Mouse (Mus musculus): ENCODE data around the gene Aqp6. TPM values are rescaled to one million over a fixed set of nuclear protein-coding genes. Genes with fewer than 3 reads are reported as not detected.

Gene Aqp6
- 0.26 TPM in 1 of 2 replicates, not detected in the other for polyA plus RNA-seq (2014; fragmentation: Nextera tagmentation; extraction: Ambion mirVana)

DNA sequence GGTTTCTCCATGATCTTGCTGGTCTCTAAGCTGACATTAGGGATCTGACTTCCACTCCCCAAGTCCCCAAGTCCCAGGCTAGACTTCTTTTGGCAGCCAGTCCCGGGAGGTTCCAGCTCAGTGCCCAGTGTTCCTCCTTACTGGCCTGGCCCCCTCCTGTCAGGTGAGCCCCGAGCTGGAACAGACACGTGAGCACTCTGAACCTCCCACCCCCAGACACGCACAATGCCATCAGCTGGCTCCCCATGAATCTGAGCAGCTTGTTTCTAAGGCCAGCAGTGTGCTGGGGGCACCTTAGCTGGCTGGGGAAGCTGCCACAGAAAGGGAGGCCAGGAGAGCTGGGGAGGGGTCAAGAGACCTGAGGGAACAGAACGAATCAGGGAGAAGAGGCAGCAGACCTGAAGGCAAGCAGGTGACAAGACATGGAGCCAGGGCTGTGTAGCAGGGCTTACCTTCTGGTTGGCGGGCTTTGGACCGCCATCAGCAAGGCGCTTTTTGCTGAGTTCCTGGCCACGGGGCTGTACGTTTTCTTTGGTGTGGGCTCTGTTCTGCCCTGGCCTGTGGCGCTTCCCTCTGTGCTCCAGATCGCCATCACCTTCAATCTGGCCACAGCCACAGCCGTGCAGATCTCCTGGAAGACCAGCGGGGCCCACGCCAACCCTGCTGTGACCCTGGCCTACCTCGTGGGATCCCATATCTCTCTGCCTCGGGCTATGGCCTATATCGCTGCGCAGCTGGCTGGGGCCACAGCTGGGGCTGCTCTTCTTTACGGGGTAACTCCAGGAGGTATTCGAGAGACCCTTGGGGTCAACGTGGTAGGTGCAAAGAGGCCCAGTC, at the start of gene Aqp6:
Aqp6 (plus strand) TSS at position 415 of the 837 bp plus-strand sequence.
- peaks cover 13% of the 10 kb centered on the region for H3K27me3 ChIP-seq (ENCODE audit: control insufficient read depth, insufficient read depth, low read length)
- WGBS, result 51% methylated on average over 22 of the region's 22 CpGs
- H3K36me3 ChIP-seq (replicated peaks; ENCODE audit: control insufficient read depth, insufficient read depth, low read depth, low read length), result no peaks in the 10 kb centered on the region
- no peak within 1 kb of the TSS for H3K27ac ChIP-seq (replicated peaks; ENCODE audit: low read depth, low read length)
- no peak for DNase-seq (ENCODE audit: low spot score)
- no peaks in the 10 kb centered on the region for H3K9me3 ChIP-seq (replicated peaks; ENCODE audit: control insufficient read depth, low read length)
- H3K4me2 ChIP-seq (ENCODE audit: low read depth, low read length), result no peak within 1 kb of the TSS
- ATAC-seq (replicated peaks; ENCODE audit: insufficient number of reproducible peaks, low FRiP score, low TSS enrichment, low read depth), result no peak
- no peak within 1 kb of the TSS for H3K9ac ChIP-seq (replicated peaks; ENCODE audit: low read length)
- no peak within 1 kb of the TSS for H3K4me3 ChIP-seq (ENCODE audit: low read depth, low read length)
- H3K4me1 ChIP-seq (ENCODE audit: control insufficient read depth, insufficient read depth, low read length), result no peaks in the 10 kb centered on the region

DNA sequence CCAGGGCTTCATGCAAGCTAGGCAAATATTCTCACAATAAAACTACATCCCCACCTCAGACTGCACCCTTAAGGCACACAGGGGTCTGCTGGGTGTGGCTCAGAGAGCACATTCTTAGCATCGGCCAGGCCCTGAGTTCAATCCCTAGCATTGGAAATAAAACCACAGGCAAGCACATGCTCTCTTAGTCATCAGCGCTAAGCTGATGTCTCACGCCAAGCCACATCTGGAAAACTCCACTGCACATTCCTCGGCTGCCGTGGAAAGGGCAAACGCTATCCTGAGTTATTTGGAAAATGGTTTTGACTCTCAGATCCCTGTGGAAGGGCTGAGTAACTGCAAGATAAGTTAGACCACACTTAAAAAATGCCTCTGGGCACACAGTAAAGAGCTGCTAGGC, 47.4 kb upstream of the Aqp6 start:
- no peak overlapping the region for H3K27ac ChIP-seq (replicated peaks; ENCODE audit: low read depth, low read length)
- 59% methylated on average over 6 of the region's 6 CpGs for WGBS
- H3K9ac ChIP-seq (replicated peaks; ENCODE audit: low read length), result no peak overlapping the region
- no peaks in the 10 kb centered on the region for H3K4me1 ChIP-seq (ENCODE audit: control insufficient read depth, insufficient read depth, low read length)
- H3K27me3 ChIP-seq (ENCODE audit: control insufficient read depth, insufficient read depth, low read length), result no peaks in the 10 kb centered on the region
- no peaks in the 10 kb centered on the region for H3K36me3 ChIP-seq (replicated peaks; ENCODE audit: control insufficient read depth, insufficient read depth, low read depth, low read length)
- no peak overlapping the region for H3K4me2 ChIP-seq (ENCODE audit: low read depth, low read length)
- no peak overlapping the region for H3K4me3 ChIP-seq (ENCODE audit: low read depth, low read length)
- DNase-seq (ENCODE audit: low spot score) (peak; percentile 51), ATAC-seq (replicated peaks; ENCODE audit: insufficient number of reproducible peaks, low FRiP score, low TSS enrichment, low read depth) (no peak)
- no peaks in the 10 kb centered on the region for H3K9me3 ChIP-seq (replicated peaks; ENCODE audit: control insufficient read depth, low read length)

DNA sequence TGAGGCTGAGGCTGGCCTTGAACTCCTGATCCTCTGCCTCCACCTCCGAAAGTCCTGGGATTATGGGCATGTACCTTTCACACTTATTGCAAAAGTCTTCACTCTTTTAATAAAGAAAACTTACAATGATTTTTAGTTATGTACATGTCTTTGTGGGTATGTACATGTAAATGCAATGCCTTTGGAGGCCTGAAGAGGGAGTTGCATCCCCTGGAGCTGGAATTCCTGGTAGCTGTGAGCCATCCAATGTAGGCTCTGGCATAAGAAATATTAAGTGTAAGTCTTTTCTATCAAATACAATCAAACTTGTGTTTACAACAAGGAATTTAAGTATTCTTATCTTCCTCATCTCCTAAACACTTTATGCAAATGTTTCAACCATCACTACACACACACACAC, 42.3 kb upstream of the Aqp6 start:
- H3K27ac ChIP-seq (replicated peaks; ENCODE audit: low read depth, low read length), result no peak overlapping the region
- ATAC-seq (replicated peaks; ENCODE audit: insufficient number of reproducible peaks, low FRiP score, low TSS enrichment, low read depth) (no peak), DNase-seq (ENCODE audit: low spot score) (no peak)
- no peaks in the 10 kb centered on the region for H3K27me3 ChIP-seq (ENCODE audit: control insufficient read depth, insufficient read depth, low read length)
- no peaks in the 10 kb centered on the region for H3K9me3 ChIP-seq (replicated peaks; ENCODE audit: control insufficient read depth, low read length)
- WGBS, result 89% methylated on average over 1 of the region's 1 CpGs
- H3K4me1 ChIP-seq (ENCODE audit: control insufficient read depth, insufficient read depth, low read length), result no peaks in the 10 kb centered on the region
- H3K9ac ChIP-seq (replicated peaks; ENCODE audit: low read length), result no peak overlapping the region
- H3K36me3 ChIP-seq (replicated peaks; ENCODE audit: control insufficient read depth, insufficient read depth, low read depth, low read length), result no peaks in the 10 kb centered on the region
- H3K4me2 ChIP-seq (ENCODE audit: low read depth, low read length), result no peak overlapping the region
- no peak overlapping the region for H3K4me3 ChIP-seq (ENCODE audit: low read depth, low read length)

DNA sequence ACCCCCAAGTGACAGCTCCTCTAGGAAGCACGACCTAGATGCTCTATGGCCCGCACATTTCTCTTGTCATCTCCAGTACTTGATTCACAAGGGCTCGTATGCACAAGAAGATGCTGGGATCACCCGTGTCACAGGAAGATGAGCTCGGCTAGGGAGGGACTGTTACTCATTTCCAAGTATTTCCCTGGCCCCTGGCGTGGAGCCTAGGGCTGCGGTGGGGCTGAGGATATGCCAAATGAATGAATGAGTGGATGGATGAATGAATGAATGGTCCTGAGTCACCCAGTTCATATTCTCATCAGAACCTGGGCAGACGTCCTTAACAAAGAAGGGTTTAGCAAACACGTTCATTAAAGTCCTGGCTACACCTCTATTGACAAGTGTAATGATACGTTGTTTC, 41.0 kb upstream of the Aqp6 start:
- Histone ChIP-seq H3K4me1 (ENCODE audit: control insufficient read depth, insufficient read depth, low read length) (no peaks in the 10 kb centered on the region), H3K9ac (replicated peaks; ENCODE audit: low read length) (no peak overlapping the region), H3K9me3 (replicated peaks; ENCODE audit: control insufficient read depth, low read length) (no peaks in the 10 kb centered on the region), H3K27ac (replicated peaks; ENCODE audit: low read depth, low read length) (no peak overlapping the region), H3K4me2 (ENCODE audit: low read depth, low read length) (no peak overlapping the region), H3K36me3 (replicated peaks; ENCODE audit: control insufficient read depth, insufficient read depth, low read depth, low read length) (no peaks in the 10 kb centered on the region), H3K4me3 (ENCODE audit: low read depth, low read length) (no peak overlapping the region), H3K27me3 (ENCODE audit: control insufficient read depth, insufficient read depth, low read length) (no peaks in the 10 kb centered on the region)
- 79% methylated on average over 10 of the region's 10 CpGs for WGBS
- ATAC-seq (replicated peaks; ENCODE audit: insufficient number of reproducible peaks, low FRiP score, low TSS enrichment, low read depth) (no peak), DNase-seq (ENCODE audit: low spot score) (no peak)

DNA sequence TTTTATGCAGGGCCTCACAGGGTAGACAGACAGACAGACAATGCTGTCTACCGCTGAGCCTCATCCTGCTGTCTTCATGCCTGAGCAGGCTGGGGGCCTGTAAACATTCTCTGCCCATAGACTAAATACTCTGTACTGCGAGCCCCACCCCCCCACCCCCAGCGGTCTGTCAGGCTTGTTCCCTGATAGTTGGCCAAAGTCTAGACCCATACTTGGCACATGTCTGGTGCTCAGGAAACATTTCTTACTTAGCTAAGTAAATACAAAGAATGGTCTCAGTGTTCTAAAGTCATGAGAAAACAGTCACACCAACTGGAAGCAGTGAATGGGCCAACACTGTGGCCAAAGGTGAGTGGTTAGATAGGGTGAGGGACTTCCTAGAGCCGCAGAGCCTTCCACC, 33.8 kb upstream of the Aqp6 start:
- H3K4me3 ChIP-seq (ENCODE audit: low read depth, low read length), result no peak overlapping the region
- H3K27me3 ChIP-seq (ENCODE audit: control insufficient read depth, insufficient read depth, low read length), result no peaks in the 10 kb centered on the region
- 83% methylated on average over 4 of the region's 4 CpGs for WGBS
- no peak overlapping the region for H3K27ac ChIP-seq (replicated peaks; ENCODE audit: low read depth, low read length)
- H3K4me1 ChIP-seq (ENCODE audit: control insufficient read depth, insufficient read depth, low read length), result no peaks in the 10 kb centered on the region
- no peaks in the 10 kb centered on the region for H3K9me3 ChIP-seq (replicated peaks; ENCODE audit: control insufficient read depth, low read length)
- no peak overlapping the region for H3K4me2 ChIP-seq (ENCODE audit: low read depth, low read length)
- no peak overlapping the region for H3K9ac ChIP-seq (replicated peaks; ENCODE audit: low read length)
- no peaks in the 10 kb centered on the region for H3K36me3 ChIP-seq (replicated peaks; ENCODE audit: control insufficient read depth, insufficient read depth, low read depth, low read length)
- DNase-seq (ENCODE audit: low spot score) (no peak), ATAC-seq (replicated peaks; ENCODE audit: insufficient number of reproducible peaks, low FRiP score, low TSS enrichment, low read depth) (no peak)

DNA sequence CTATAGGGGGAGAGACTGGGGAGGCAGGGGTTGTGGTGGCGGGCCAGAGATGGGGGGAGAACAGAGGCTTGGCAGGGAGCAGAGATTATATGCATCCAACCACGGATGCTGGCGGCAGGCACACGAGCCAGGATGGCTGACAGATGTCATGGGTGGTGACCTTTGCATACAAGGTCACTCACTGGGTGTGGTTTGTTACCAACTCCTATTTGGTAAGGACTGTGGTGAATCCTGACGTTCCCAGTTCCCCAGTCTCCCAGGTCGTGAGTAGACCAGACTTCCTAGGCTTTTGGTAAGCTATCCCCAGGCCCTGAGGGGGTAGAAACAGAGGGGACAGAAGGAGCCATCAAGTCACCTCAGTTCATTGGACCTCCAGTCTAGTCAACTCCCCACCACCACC, 32.5 kb upstream of the Aqp6 start:
- no peaks in the 10 kb centered on the region for H3K36me3 ChIP-seq (replicated peaks; ENCODE audit: control insufficient read depth, insufficient read depth, low read depth, low read length)
- H3K27me3 ChIP-seq (ENCODE audit: control insufficient read depth, insufficient read depth, low read length), result no peaks in the 10 kb centered on the region
- DNase-seq (ENCODE audit: low spot score) (no peak), ATAC-seq (replicated peaks; ENCODE audit: insufficient number of reproducible peaks, low FRiP score, low TSS enrichment, low read depth) (no peak)
- H3K9me3 ChIP-seq (replicated peaks; ENCODE audit: control insufficient read depth, low read length), result no peaks in the 10 kb centered on the region
- WGBS, result 74% methylated on average over 6 of the region's 6 CpGs
- H3K9ac ChIP-seq (replicated peaks; ENCODE audit: low read length), result no peak overlapping the region
- no peaks in the 10 kb centered on the region for H3K4me1 ChIP-seq (ENCODE audit: control insufficient read depth, insufficient read depth, low read length)
- H3K4me3 ChIP-seq (ENCODE audit: low read depth, low read length), result no peak overlapping the region
- H3K4me2 ChIP-seq (ENCODE audit: low read depth, low read length), result no peak overlapping the region
- no peak overlapping the region for H3K27ac ChIP-seq (replicated peaks; ENCODE audit: low read depth, low read length)

DNA sequence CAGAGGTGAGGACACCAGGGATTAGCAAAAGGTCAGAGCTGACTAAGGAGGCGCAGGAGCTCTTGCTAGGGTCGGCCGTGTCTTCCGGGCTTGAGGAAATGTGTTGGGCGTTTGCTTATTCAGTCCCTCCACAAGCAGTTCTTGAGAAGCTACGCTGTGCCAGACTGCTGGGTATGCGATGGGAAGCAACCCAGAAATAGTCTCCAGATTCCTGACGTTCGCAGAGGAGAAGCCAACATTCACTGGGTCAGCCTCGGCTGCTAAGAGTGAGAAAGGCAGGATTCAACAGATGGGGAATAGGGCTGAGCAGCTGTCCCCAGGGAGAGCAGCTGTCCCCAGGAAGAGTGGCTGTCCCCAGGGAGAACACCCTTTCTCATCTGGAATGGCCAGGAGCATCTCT, 32.1 kb upstream of the Aqp6 start:
- no peak overlapping the region for H3K4me3 ChIP-seq (ENCODE audit: low read depth, low read length)
- no peak overlapping the region for H3K9ac ChIP-seq (replicated peaks; ENCODE audit: low read length)
- DNase-seq (ENCODE audit: low spot score) (no peak), ATAC-seq (replicated peaks; ENCODE audit: insufficient number of reproducible peaks, low FRiP score, low TSS enrichment, low read depth) (no peak)
- no peaks in the 10 kb centered on the region for H3K36me3 ChIP-seq (replicated peaks; ENCODE audit: control insufficient read depth, insufficient read depth, low read depth, low read length)
- no peak overlapping the region for H3K27ac ChIP-seq (replicated peaks; ENCODE audit: low read depth, low read length)
- no peaks in the 10 kb centered on the region for H3K9me3 ChIP-seq (replicated peaks; ENCODE audit: control insufficient read depth, low read length)
- no peaks in the 10 kb centered on the region for H3K27me3 ChIP-seq (ENCODE audit: control insufficient read depth, insufficient read depth, low read length)
- H3K4me2 ChIP-seq (ENCODE audit: low read depth, low read length), result no peak overlapping the region
- H3K4me1 ChIP-seq (ENCODE audit: control insufficient read depth, insufficient read depth, low read length), result no peaks in the 10 kb centered on the region
- WGBS, result 81% methylated on average over 10 of the region's 10 CpGs

DNA sequence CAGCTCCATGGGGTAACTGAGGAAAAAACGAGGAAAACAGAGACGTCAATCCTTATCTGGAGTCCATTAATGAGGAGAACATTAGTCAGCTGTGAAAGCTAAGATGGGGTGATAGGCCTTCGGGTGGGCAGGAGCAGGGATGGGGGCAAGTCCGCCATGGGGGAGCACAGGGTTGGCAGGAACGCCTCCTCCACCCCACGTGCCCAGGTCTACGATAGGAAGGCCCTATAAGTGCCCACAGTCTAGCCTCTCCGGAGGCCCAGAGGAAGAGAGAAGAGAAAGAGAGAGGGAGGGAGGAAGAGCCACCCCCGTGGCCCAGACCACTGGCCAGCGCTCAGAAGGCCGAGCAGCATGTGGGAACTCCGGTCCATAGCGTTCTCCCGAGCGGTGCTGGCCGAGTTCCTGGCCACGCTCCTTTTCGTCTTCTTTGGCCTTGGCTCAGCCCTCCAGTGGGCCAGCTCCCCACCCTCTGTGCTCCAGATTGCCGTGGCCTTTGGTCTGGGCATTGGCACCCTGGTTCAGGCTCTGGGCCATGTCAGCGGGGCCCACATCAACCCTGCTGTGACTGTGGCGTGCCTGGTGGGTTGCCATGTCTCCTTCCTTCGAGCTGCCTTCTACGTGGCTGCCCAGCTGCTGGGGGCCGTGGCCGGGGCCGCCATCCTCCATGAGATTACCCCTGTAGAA, 22.3 kb upstream of the Aqp6 start, which contains the start of gene Aqp2:
Aqp2 (plus strand) TSS at position 254 of the 684 bp plus-strand sequence.
- Histone ChIP-seq H3K4me3 (ENCODE audit: low read depth, low read length) (no peak within 1 kb of the TSS), H3K9me3 (replicated peaks; ENCODE audit: control insufficient read depth, low read length) (no peaks in the 10 kb centered on the region), H3K4me2 (ENCODE audit: low read depth, low read length) (no peak within 1 kb of the TSS), H3K27me3 (ENCODE audit: control insufficient read depth, insufficient read depth, low read length) (peaks cover 26% of the 10 kb centered on the region), H3K4me1 (ENCODE audit: control insufficient read depth, insufficient read depth, low read length) (peaks cover 4% of the 10 kb centered on the region), H3K9ac (replicated peaks; ENCODE audit: low read length) (no peak within 1 kb of the TSS), H3K36me3 (replicated peaks; ENCODE audit: control insufficient read depth, insufficient read depth, low read depth, low read length) (no peaks in the 10 kb centered on the region), H3K27ac (replicated peaks; ENCODE audit: low read depth, low read length) (no peak within 1 kb of the TSS)
- WGBS, result 85% methylated on average over 26 of the region's 26 CpGs
- no peak for DNase-seq (ENCODE audit: low spot score)
- no peak for ATAC-seq (replicated peaks; ENCODE audit: insufficient number of reproducible peaks, low FRiP score, low TSS enrichment, low read depth)
